Mouse (Mus musculus) kidney, postnatal 14 days (tissue): ENCODE measurements at regions not wholly inside any gene's neighbourhood (a gene's known extent, or its start where the extent isn't known, plus 50 kb on each side); places are given as distances from the start of the nearest gene placed in this dataset.

Source experiments
- DNase-seq: peaks from one replicate; pipeline ENCODE4 v3.0.0; 2022; ENCODE audit warnings: mixed read lengths

GRCm38 (mm10) chr5:18916688-18917285, 310.0 kb upstream of the Magi2 start:
- DNase-seq, result peak; percentile 17

DNA sequence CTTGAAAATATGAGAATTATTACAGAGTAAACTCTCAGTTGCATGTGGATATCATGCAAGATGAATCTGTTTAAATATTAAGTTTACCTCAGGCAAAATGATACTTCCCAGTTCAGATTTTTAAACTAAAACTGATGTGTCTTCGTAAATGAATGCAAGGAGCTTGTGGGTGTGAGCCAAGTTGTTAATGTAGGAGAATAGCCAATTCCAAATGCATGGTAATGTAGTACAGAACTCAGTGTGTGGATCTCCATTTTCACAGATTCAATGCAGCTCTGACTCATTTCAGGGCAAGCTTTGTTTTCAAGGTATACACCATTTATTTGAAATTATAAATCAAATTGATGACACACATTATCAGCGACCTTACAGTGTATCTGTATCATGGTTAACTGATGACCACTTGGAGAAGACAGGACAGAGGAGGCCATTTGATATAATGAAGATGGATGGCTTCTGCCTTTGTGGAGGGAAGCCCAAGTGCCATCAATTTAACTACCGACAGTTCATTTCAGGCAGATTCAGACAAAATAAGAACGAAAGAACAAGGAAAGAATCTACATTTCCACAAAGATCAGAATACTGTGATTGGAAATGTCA, 272.9 kb upstream of the Magi2 start:
- no peak for DNase-seq
